Mouse (Mus musculus) forebrain, embryonic 15.5 days (tissue): ENCODE measurements around the gene Cd274. TPM values are rescaled to one million over a fixed set of nuclear protein-coding genes. Genes with fewer than 3 reads are reported as not detected.

Source experiments
- ATAC-seq: fragments of 200-750 bp; cut with Nextera tagmentation; replicated peaks from 2 replicates; pipeline ENCODE4 v1.8.0; 2017; ENCODE audit warnings: mild to moderate bottlenecking, moderate TSS enrichment, moderate library complexity
- H3K27ac ChIP-seq: fragments of 300-500 bp; sonication (generic); replicated peaks from 2 replicates; pipeline ENCODE4 v1.5.1; 2015; ENCODE audit warnings: mild to moderate bottlenecking, inconsistent platforms
- H3K27me3 ChIP-seq: fragments of 300-500 bp; sonication (generic); 2 replicates; pipeline ENCODE4 v1.6.1; 2015; ENCODE audit warnings: inconsistent platforms
- H3K36me3 ChIP-seq: fragments of 300-500 bp; sonication (generic); 2 replicates; pipeline ENCODE4 v1.6.1; 2015; ENCODE audit warnings: mild to moderate bottlenecking, inconsistent platforms
- H3K4me1 ChIP-seq: fragments of 300-500 bp; sonication (generic); 2 replicates; pipeline ENCODE4 v1.6.1; 2015; ENCODE audit warnings: inconsistent platforms
- H3K4me2 ChIP-seq: fragments of 300-500 bp; sonication (generic); replicated peaks from 2 replicates; pipeline ENCODE4 v1.6.1; 2015; ENCODE audit warnings: mild to moderate bottlenecking, inconsistent platforms
- H3K4me3 ChIP-seq: fragments of 300-500 bp; sonication (generic); 2 replicates; pipeline ENCODE4 v1.5.1; 2015; ENCODE audit warnings: mild to moderate bottlenecking, inconsistent platforms
- H3K9ac ChIP-seq: fragments of 300-500 bp; sonication (generic); replicated peaks from 2 replicates; pipeline ENCODE4 v1.6.1; 2015; ENCODE audit warnings: mild to moderate bottlenecking, inconsistent platforms
- H3K9me3 ChIP-seq: fragments of 300-500 bp; sonication (generic); 2 replicates; pipeline ENCODE4 v1.6.1; 2016; ENCODE audit warnings: inconsistent platforms
- WGBS: fragments of 180-500 bp; shearing (Covaris S2); methylation state at CpG from one replicate; pipeline ENCODE4 v1.1.7; 2015; ENCODE audit warnings: mixed read lengths; 5-methylcytosine and 5-hydroxymethylcytosine counted together
- polyA plus RNA-seq: library from polyadenylated mRNA; unstranded; fragments of >200 nt; fragmentation: Nextera tagmentation; extraction: Ambion mirVana; gene quantifications from 2 replicates; pipeline ENCODE4 v1.2.1, GENCODE M21; 2015

Gene Cd274
- polyA plus RNA-seq, 1 experiment from 2014 or later: 0.78 TPM

DNA sequence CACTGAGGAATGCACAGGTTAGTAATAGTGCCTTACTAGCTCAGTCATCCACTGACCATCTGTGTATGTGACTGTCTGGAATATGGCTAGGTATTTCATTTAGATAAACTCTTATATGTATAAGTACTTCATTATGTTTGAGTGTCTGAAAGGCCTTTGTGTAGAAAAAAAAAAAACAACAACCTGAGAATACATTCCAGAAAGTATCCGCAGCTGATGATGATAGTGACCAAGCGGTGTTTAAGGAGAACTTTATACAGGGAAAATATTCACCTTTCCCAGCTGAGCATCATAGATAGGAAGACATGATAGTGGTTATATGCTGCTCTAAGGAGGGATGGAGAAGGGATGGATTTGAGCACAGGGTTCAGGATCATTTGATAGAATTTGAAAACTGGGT is 786 bp downstream of the Cd274 start:
- no peak for ATAC-seq
- Histone ChIP-seq H3K27ac (no peak overlapping the region), H3K4me1 (peaks cover 18% of the 10 kb centered on the region), H3K9ac (no peak overlapping the region), H3K4me2 (no peak overlapping the region), H3K9me3 (no peaks in the 10 kb centered on the region), H3K36me3 (no peaks in the 10 kb centered on the region), H3K4me3 (no peak overlapping the region), H3K27me3 (no peaks in the 10 kb centered on the region)
- 90% methylated on average over 2 of the region's 2 CpGs for WGBS

GRCm38 (mm10) chr19:29368671-29369309 is 1.5 kb downstream of the Cd274 start:
- no peak overlapping the region for H3K4me2 ChIP-seq
- H3K9me3 ChIP-seq: no peaks in the 10 kb centered on the region
- H3K36me3 ChIP-seq: no peaks in the 10 kb centered on the region
- H3K27ac ChIP-seq: no peak overlapping the region
- no peak for ATAC-seq
- no peak overlapping the region for H3K4me3 ChIP-seq
- peaks cover 18% of the 10 kb centered on the region for H3K4me1 ChIP-seq
- 86% methylated on average over 3 of the region's 3 CpGs for WGBS
- no peaks in the 10 kb centered on the region for H3K27me3 ChIP-seq
- H3K9ac ChIP-seq: no peak overlapping the region

DNA sequence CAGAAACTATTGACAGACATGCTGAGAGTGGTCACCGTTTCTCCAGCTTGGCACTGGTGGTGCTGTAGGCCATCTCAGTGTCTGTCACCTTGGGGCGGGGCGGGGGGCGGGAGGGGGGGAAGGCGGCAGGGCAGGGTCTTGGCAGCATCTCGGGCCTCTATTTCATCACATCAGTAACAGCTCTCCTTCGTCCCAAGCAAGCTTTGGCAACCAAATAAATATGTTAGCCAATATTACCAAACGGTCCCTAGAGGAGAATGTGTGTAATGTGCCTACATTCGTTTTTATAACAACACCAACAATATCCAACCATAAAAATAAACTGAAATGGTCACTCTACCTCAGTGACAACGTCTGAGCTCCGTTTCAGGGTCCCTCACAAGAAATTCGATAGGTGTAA is 2.9 kb downstream of the Cd274 start:
- WGBS: 77% methylated on average over 12 of the region's 12 CpGs
- H3K27me3 ChIP-seq: no peaks in the 10 kb centered on the region
- no peak for ATAC-seq

GRCm38 (mm10) chr19:29370545-29371283 is 3.5 kb downstream of the Cd274 start:
- H3K4me3 ChIP-seq: no peak overlapping the region
- 93% methylated on average over 7 of the region's 7 CpGs for WGBS
- ATAC-seq: no peak
- no peak overlapping the region for H3K4me2 ChIP-seq
- H3K36me3 ChIP-seq: no peaks in the 10 kb centered on the region
- no peak overlapping the region for H3K27ac ChIP-seq
- H3K4me1 ChIP-seq: peaks cover 18% of the 10 kb centered on the region
- no peak overlapping the region for H3K9ac ChIP-seq
- H3K27me3 ChIP-seq: no peaks in the 10 kb centered on the region
- no peaks in the 10 kb centered on the region for H3K9me3 ChIP-seq

More for the DNA sequence above, 2.9 kb downstream of the Cd274 start:
- Histone ChIP-seq H3K27ac (no peak overlapping the region), H3K4me3 (no peak overlapping the region), H3K36me3 (no peaks in the 10 kb centered on the region), H3K4me1 (peaks cover 18% of the 10 kb centered on the region), H3K9me3 (no peaks in the 10 kb centered on the region), H3K4me2 (no peak overlapping the region), H3K9ac (no peak overlapping the region)

DNA sequence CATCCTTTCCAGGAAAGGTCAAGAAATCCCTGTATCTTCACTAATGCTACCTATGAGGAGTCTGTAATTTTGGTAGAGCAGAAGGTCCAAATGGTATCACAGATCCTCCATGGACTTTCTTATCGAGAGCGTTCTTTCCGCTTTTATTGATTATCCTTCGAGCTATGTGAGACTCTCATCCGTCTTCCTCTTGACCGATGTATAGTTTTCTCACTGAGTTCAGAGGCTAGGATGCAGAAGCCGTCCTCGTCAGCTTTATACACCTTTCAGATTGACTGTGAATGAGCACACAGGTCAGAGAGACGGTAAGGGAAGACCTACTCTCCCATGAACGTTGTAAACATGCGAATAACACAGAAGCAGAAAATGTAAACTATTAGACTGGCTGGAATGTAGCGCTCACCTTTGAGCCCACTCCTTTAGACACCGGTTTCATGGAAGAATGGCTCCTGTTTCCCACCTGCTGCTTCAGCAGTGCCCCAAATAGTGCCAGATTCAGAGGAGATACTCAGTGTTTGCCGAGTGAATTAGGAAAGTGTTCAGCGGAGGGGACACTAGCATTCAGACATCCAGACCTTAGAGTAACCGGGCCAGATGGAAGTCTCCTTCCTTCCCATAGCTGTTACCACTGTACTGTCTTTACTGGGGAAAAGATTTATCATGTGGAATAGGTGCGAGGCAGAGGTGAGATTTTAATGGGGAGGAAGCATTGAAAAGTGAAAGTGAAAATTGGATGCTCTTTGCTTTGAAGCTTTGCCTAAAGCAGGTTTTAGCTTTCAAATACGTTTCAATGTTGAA is 4.2 kb downstream of the Cd274 start:
- WGBS: 79% methylated on average over 18 of the region's 18 CpGs
- Histone ChIP-seq H3K27me3 (no peaks in the 10 kb centered on the region), H3K4me2 (no peak overlapping the region), H3K36me3 (no peaks in the 10 kb centered on the region), H3K4me3 (no peak overlapping the region), H3K4me1 (peaks cover 18% of the 10 kb centered on the region), H3K27ac (peak overlapping the region; percentile 42), H3K9ac (no peak overlapping the region), H3K9me3 (no peaks in the 10 kb centered on the region)
- no peak for ATAC-seq

DNA sequence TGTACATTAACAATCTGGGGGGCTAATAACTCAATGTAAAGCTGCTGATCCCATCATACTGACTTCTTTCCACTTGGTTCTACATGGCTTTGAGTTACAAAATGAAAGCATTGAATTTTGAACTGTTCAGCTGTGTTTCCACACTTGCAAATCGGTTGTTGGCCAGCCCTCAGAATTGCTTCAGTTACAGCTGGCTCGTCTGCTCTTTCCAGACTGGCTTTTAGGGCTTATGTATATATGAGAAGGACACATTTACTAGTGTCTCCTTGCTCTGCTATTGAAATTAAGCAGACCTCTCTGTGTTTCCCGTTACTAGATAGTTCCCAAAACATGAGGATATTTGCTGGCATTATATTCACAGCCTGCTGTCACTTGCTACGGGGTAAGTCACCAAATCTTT is 4.9 kb downstream of the Cd274 start:
- peak overlapping the region; percentile 42 for H3K27ac ChIP-seq
- H3K4me2 ChIP-seq: no peak overlapping the region
- H3K36me3 ChIP-seq: no peaks in the 10 kb centered on the region
- H3K27me3 ChIP-seq: no peaks in the 10 kb centered on the region
- peaks cover 17% of the 10 kb centered on the region for H3K4me1 ChIP-seq
- WGBS: 56% methylated on average over 4 of the region's 4 CpGs
- H3K9ac ChIP-seq: no peak overlapping the region
- no peaks in the 10 kb centered on the region for H3K9me3 ChIP-seq
- peak; percentile 75; the same call in 1 of the 2 replicates for ATAC-seq
- H3K4me3 ChIP-seq: no peak overlapping the region

- ATAC-seq: no peak
- Histone ChIP-seq H3K9me3 (no peaks in the 10 kb centered on the region), H3K27me3 (no peaks in the 10 kb centered on the region), H3K9ac (no peak overlapping the region), H3K36me3 (no peaks in the 10 kb centered on the region), H3K27ac (peak overlapping the region; percentile 42), H3K4me3 (no peak overlapping the region), H3K4me2 (no peak overlapping the region), H3K4me1 (peaks cover 12% of the 10 kb centered on the region)
- 92% methylated on average over 3 of the region's 3 CpGs for WGBS
Observed at GRCm38 (mm10) chr19:29372621-29373020, 5.4 kb downstream of the Cd274 start.

- Histone ChIP-seq H3K4me2 (peak overlapping the region; percentile 32), H3K9ac (peak overlapping the region; percentile 16; the same call in 1 of the 2 replicates), H3K4me1 (peaks cover 12% of the 10 kb centered on the region), H3K4me3 (peak overlapping the region; percentile 20), H3K27ac (no peak overlapping the region), H3K27me3 (no peaks in the 10 kb centered on the region), H3K36me3 (no peaks in the 10 kb centered on the region), H3K9me3 (no peaks in the 10 kb centered on the region)
- no peak for ATAC-seq
- 44% methylated on average over 11 of the region's 11 CpGs for WGBS
Observed at GRCm38 (mm10) chr19:29373438-29373837, 6.2 kb downstream of the Cd274 start.

DNA sequence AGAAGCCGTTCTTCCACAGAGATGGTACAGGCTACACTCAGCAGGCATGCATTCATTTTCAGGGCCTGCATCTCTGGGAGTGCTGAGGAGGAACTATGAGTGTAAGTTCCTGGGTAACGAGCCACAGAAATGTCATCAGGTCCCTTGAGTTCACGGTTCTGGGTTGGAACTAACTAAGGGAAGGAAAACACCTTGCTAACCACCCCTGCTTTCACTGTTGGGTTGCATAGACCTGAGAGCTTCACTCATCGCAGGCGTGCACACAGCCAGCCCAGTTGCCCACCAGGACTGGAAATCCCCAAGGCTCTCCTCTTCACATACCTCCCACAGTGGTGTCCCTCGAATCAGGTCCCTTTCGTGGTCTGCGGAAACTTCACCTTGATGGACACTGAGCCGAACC is 7.7 kb downstream of the Cd274 start:
- Histone ChIP-seq H3K4me2 (no peak overlapping the region), H3K4me3 (no peak overlapping the region), H3K36me3 (no peaks in the 10 kb centered on the region), H3K9me3 (no peaks in the 10 kb centered on the region), H3K27ac (no peak overlapping the region), H3K9ac (no peak overlapping the region), H3K27me3 (no peaks in the 10 kb centered on the region), H3K4me1 (peaks cover 12% of the 10 kb centered on the region)
- WGBS: 89% methylated on average over 9 of the region's 9 CpGs
- no peak for ATAC-seq

- Histone ChIP-seq H3K9me3 (no peaks in the 10 kb centered on the region), H3K4me2 (no peak overlapping the region), H3K36me3 (no peaks in the 10 kb centered on the region), H3K4me1 (peaks cover 12% of the 10 kb centered on the region), H3K27ac (no peak overlapping the region), H3K4me3 (no peak overlapping the region), H3K27me3 (no peaks in the 10 kb centered on the region), H3K9ac (no peak overlapping the region)
- 71% methylated on average over 3 of the region's 3 CpGs for WGBS
- no peak for ATAC-seq
Observed at GRCm38 (mm10) chr19:29376382-29376781, 9.1 kb downstream of the Cd274 start.

DNA sequence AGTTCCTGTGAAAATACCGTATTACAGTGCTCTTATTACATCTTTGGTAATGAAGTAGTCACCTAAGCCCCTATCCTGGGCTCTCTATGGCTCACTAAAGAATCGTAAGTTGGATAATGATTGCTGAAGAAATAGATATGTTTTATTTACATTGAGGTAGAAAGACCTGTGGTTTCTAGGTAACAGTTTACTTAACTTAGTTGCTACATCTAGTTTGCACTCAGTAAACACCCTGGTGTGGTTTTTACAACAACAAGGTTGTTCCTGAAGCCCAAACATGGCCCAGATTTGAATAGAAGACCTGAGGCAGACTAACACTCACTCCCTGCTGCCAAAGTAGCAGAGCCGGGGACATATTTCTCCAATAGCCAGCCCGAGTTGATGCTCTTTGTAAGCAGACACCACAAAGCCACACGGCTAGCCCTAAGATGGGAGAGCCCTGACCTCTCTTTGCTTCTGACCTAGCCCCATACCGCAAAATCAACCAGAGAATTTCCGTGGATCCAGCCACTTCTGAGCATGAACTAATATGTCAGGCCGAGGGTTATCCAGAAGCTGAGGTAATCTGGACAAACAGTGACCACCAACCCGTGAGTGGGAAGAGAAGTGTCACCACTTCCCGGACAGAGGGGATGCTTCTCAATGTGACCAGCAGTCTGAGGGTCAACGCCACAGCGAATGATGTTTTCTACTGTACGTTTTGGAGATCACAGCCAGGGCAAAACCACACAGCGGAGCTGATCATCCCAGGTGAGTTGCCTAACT is 12.8 kb downstream of the Cd274 start:
- WGBS: 93% methylated on average over 14 of the region's 14 CpGs
- no peak for ATAC-seq
- Histone ChIP-seq H3K36me3 (no peaks in the 10 kb centered on the region), H3K4me2 (no peak overlapping the region), H3K4me1 (no peaks in the 10 kb centered on the region), H3K4me3 (no peak overlapping the region), H3K27ac (no peak overlapping the region), H3K9ac (no peak overlapping the region), H3K9me3 (no peaks in the 10 kb centered on the region), H3K27me3 (no peaks in the 10 kb centered on the region)
